Mouse (Mus musculus): ENCODE results near the gene Msh5. TPM values are rescaled to one million over a fixed set of nuclear protein-coding genes. Genes with fewer than 3 reads are reported as not detected.

The Msh5 gene
- polyA plus RNA-seq, 1 experiment from 2014 or later: 3.5 TPM

DNA sequence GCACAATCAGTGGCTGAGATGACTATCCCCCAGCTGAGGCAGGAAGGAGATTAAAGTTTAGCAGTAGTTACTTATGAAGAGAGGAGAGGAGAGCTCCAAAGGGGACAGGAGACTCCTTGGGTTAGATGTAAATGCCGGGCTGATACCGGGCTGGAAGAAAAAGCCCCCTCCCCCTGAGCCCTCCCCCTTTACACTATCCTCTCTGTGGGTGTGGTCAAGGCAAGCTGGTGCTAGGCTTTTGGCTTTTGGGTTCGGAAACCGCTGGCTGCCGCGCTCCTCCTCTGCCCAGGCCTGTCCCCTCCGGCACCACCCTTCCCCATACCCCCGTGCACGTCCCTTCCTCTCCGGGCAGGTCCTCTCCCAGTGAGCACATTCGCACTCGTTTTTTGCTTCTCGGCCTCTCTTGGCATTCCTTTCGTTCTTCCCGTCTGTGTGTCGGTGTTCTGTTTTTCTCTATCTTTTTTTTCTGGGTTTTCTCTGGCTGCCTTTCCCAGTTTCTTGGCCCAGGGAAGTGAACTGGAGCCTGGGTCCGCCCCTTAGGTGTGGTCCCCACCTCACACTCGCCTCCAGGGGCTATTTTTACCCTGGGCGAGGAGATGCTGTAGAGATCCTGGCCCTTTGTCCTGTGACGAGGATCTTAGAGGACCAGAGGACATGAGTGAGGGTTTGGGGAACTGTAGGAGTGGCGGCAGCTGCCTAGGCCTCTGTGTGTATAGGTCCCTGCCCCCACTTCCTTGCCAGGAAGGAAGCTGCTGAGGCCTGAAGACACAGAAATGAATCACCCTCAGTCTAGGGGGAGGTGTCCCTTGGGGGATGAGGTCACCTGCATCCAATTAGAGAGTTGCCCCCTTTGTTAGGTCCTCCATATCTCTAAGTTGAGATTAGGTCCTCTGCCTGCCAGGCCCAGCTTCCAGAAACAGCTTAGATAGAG is 4.9 kb upstream of the Msh5 start:
- WGBS: 2% methylated on average over 21 of the region's 21 CpGs
- Histone ChIP-seq H3K9me3 (replicated peaks; ENCODE audit: control insufficient read depth, low read length) (no peaks in the 10 kb centered on the region), H3K9ac (ENCODE audit: low read length) (peak overlapping the region; percentile 89), H3K4me3 (ENCODE audit: low read length) (peak overlapping the region; percentile 88), H3K27me3 (ENCODE audit: control insufficient read depth, insufficient read depth, low read length) (no peaks in the 10 kb centered on the region), H3K4me1 (ENCODE audit: control insufficient read depth, insufficient read depth, low read length) (peaks cover 38% of the 10 kb centered on the region), H3K36me3 (ENCODE audit: control insufficient read depth, insufficient read depth) (peaks cover 37% of the 10 kb centered on the region), H3K27ac (ENCODE audit: low read length) (peak overlapping the region; percentile 98), H3K4me2 (ENCODE audit: low read depth, low read length) (peak overlapping the region; percentile 85)
- ATAC-seq (replicated peaks; ENCODE audit: extremely low read depth, insufficient read depth, low FRiP score): peak; percentile 71

- Histone ChIP-seq H3K9ac (ENCODE audit: low read length) (peak overlapping the region; percentile 89), H3K36me3 (ENCODE audit: control insufficient read depth, insufficient read depth) (peaks cover 25% of the 10 kb centered on the region), H3K9me3 (replicated peaks; ENCODE audit: control insufficient read depth, low read length) (no peaks in the 10 kb centered on the region), H3K4me2 (ENCODE audit: low read depth, low read length) (peak overlapping the region; percentile 85), H3K4me3 (ENCODE audit: low read length) (peak overlapping the region; percentile 88), H3K4me1 (ENCODE audit: control insufficient read depth, insufficient read depth, low read length) (peaks cover 40% of the 10 kb centered on the region), H3K27me3 (ENCODE audit: control insufficient read depth, insufficient read depth, low read length) (no peaks in the 10 kb centered on the region), H3K27ac (ENCODE audit: low read length) (peak overlapping the region; percentile 98)
- ATAC-seq (replicated peaks; ENCODE audit: extremely low read depth, insufficient read depth, low FRiP score): peak; percentile 8
- under 1% methylated on average over 27 of the region's 27 CpGs for WGBS
These were observed 3.7 kb upstream of the Msh5 start for GRCm38 (mm10) chr17:35050126-35050750.

DNA sequence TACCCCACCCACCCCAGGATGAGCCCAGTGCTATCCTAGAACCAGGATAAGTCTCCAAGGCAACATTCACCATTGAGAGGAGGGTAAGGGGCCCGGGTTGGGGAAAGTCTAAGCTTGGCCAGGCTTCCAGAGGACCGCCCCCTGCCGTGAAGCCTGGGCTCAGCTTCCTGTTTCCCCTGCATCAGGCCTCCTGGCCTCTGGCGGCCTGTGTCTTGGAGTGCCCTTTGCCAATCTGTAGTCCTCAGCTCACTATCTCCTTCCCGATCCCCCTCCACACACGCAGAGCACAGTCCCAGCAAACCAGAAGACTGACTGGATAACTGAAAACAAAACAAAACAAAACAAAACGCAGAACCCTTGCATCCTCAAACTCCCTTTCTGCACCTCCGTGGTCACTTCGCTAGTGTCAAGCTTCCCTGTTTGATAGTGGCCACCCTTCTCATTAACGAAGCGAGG is 3.0 kb upstream of the Msh5 start, which contains the start of gene Clic1:
Clic1 (plus strand) TSS at position 406 of the 456 bp plus-strand sequence.
- Histone ChIP-seq H3K27me3 (ENCODE audit: control insufficient read depth, insufficient read depth, low read length) (no peaks in the 10 kb centered on the region), H3K4me3 (ENCODE audit: low read length) (peak within 1 kb of the TSS; percentile 88), H3K4me1 (ENCODE audit: control insufficient read depth, insufficient read depth, low read length) (peaks cover 47% of the 10 kb centered on the region), H3K9ac (ENCODE audit: low read length) (peak within 1 kb of the TSS; percentile 89), H3K27ac (ENCODE audit: low read length) (peak within 1 kb of the TSS; percentile 98), H3K4me2 (ENCODE audit: low read depth, low read length) (peak within 1 kb of the TSS; percentile 85), H3K9me3 (replicated peaks; ENCODE audit: control insufficient read depth, low read length) (no peaks in the 10 kb centered on the region), H3K36me3 (ENCODE audit: control insufficient read depth, insufficient read depth) (peaks cover 20% of the 10 kb centered on the region)
- WGBS: under 1% methylated on average over 11 of the region's 11 CpGs
- peak; percentile 25 for ATAC-seq (replicated peaks; ENCODE audit: extremely low read depth, insufficient read depth, low FRiP score)

- no peaks in the 10 kb centered on the region for H3K27me3 ChIP-seq (ENCODE audit: control insufficient read depth, insufficient read depth, low read length)
- H3K9ac ChIP-seq (ENCODE audit: low read length): peak overlapping the region; percentile 89
- H3K36me3 ChIP-seq (ENCODE audit: control insufficient read depth, insufficient read depth): peaks cover 14% of the 10 kb centered on the region
- peaks cover 48% of the 10 kb centered on the region for H3K4me1 ChIP-seq (ENCODE audit: control insufficient read depth, insufficient read depth, low read length)
- 53% methylated on average over 5 of the region's 5 CpGs for WGBS
- no peaks in the 10 kb centered on the region for H3K9me3 ChIP-seq (replicated peaks; ENCODE audit: control insufficient read depth, low read length)
- peak overlapping the region; percentile 98 for H3K27ac ChIP-seq (ENCODE audit: low read length)
- H3K4me2 ChIP-seq (ENCODE audit: low read depth, low read length): peak overlapping the region; percentile 85
- ATAC-seq (replicated peaks; ENCODE audit: extremely low read depth, insufficient read depth, low FRiP score): no peak
- peak overlapping the region; percentile 88 for H3K4me3 ChIP-seq (ENCODE audit: low read length)
These were observed 2.4 kb upstream of the Msh5 start for GRCm38 (mm10) chr17:35048932-35049440.

DNA sequence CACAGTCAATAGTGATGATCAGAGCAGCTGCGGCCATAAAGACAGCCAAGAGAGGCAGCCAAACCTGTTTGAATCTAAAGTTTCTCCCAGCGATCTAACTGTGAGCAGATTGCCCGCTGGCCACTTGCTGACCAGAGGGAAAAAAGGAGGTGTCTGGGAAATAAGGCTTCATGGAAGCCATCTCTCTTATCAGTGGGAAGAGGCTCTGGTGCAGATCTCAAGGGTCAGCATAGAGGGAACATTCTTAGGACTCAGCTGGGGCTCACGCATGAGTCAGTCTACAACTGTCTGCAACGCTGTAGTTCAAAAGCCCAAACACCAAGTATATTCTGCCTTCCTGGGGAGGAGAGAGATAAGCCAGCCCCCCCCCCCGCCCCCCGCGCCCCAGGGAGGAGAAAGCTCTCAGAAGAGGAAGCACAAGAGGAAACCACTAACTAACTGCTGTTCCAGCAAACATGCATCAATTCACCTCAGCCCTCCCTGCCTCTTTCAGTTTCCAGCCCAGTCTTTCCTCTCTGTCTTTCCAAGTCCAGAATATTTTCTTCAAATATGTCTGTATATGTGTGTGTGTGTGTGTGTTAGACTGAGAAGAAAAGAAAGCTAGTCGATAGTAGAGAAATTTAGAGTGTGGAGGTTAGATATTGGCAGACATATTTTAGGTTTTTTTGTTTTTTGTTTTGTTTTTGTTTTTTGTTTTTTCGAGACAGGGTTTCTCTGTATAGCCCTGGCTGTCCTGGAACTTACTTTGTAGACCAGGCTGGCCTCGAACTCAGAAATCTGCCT is 1.8 kb upstream of the Msh5 start:
- Histone ChIP-seq H3K9me3 (replicated peaks; ENCODE audit: control insufficient read depth, low read length) (no peaks in the 10 kb centered on the region), H3K36me3 (ENCODE audit: control insufficient read depth, insufficient read depth) (peaks cover 8% of the 10 kb centered on the region), H3K4me1 (ENCODE audit: control insufficient read depth, insufficient read depth, low read length) (peaks cover 50% of the 10 kb centered on the region), H3K27ac (ENCODE audit: low read length) (peak overlapping the region; percentile 98), H3K4me3 (ENCODE audit: low read length) (no peak overlapping the region), H3K9ac (ENCODE audit: low read length) (peak overlapping the region; percentile 23), H3K27me3 (ENCODE audit: control insufficient read depth, insufficient read depth, low read length) (no peaks in the 10 kb centered on the region), H3K4me2 (ENCODE audit: low read depth, low read length) (peak overlapping the region; percentile 85)
- 22% methylated on average over 11 of the region's 11 CpGs for WGBS
- no peak for ATAC-seq (replicated peaks; ENCODE audit: extremely low read depth, insufficient read depth, low FRiP score)

- no peak for ATAC-seq (replicated peaks; ENCODE audit: extremely low read depth, insufficient read depth, low FRiP score)
- Histone ChIP-seq H3K4me2 (ENCODE audit: low read depth, low read length) (peak overlapping the region; percentile 27), H3K27ac (ENCODE audit: low read length) (peak overlapping the region; percentile 98), H3K9me3 (replicated peaks; ENCODE audit: control insufficient read depth, low read length) (no peaks in the 10 kb centered on the region), H3K27me3 (ENCODE audit: control insufficient read depth, insufficient read depth, low read length) (no peaks in the 10 kb centered on the region), H3K4me3 (ENCODE audit: low read length) (no peak overlapping the region), H3K9ac (ENCODE audit: low read length) (peak overlapping the region; percentile 23), H3K36me3 (ENCODE audit: control insufficient read depth, insufficient read depth) (peaks cover 1% of the 10 kb centered on the region), H3K4me1 (ENCODE audit: control insufficient read depth, insufficient read depth, low read length) (peaks cover 46% of the 10 kb centered on the region)
- 25% methylated on average over 1 of the region's 1 CpGs for WGBS
These were observed 1.1 kb upstream of the Msh5 start for GRCm38 (mm10) chr17:35047688-35048087.

DNA sequence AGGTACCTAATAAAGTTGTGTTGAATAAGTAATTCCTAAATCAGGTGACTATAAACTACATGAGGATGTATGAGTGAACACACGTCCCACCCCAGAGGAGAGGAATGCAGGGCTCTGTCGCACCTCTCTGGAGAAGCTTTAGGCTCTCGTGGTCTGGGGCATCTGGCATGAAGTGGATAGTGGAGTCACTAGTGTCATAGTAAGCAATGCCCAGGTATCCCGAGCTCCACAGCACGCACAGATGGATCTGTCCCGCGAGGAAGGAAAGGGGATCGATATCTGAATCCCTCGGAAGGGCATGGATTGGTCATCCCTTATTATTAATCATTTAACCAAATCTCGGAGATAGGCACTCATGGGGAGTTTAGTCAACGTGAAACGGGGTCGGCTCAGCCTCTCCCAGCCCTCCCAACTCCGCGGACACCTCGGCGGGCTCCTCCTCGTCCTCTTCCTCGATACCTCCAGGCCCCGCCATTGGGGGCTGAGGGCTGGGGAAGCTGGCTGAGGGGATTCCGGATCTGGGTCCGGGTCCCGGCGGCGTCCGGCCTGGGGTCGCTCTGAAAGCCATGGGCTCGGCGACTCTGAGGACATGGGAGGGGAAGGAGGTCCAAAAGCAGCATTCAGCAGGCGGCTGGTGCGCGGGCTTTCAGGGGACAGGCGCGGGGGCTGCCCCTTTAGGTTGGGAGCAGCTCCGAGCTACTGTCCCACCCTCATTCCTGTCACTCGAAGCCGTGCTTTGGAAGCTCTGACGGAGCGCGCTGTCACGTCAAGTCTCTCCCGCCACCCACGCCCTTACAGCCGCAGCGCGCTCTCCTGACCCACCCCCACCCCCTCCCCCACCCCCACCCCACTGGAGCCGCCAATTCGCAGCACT is 501 bp downstream of the Msh5 start:
- Histone ChIP-seq H3K27me3 (ENCODE audit: control insufficient read depth, insufficient read depth, low read length) (no peaks in the 10 kb centered on the region), H3K9ac (ENCODE audit: low read length) (peak overlapping the region; percentile 96), H3K4me2 (ENCODE audit: low read depth, low read length) (peak overlapping the region; percentile 99), H3K9me3 (replicated peaks; ENCODE audit: control insufficient read depth, low read length) (no peaks in the 10 kb centered on the region), H3K27ac (ENCODE audit: low read length) (peak overlapping the region; percentile 94), H3K4me3 (ENCODE audit: low read length) (peak overlapping the region; percentile 72), H3K36me3 (ENCODE audit: control insufficient read depth, insufficient read depth) (no peaks in the 10 kb centered on the region), H3K4me1 (ENCODE audit: control insufficient read depth, insufficient read depth, low read length) (peaks cover 39% of the 10 kb centered on the region)
- 2% methylated on average over 46 of the region's 48 CpGs for WGBS
- no peak for ATAC-seq (replicated peaks; ENCODE audit: extremely low read depth, insufficient read depth, low FRiP score)
